Mouse (Mus musculus) megakaryocyte, embryonic 14.5 days (primary cell): ENCODE measurements around the gene Fibcd1.

ENCODE experiments used
- FLI1 ChIP-seq: IDR thresholded peaks from 2 replicates; pipeline ENCODE4 v1.6.1; 2012; ENCODE audit warnings: low read length, inconsistent platforms, mixed read lengths
- GATA1 ChIP-seq: IDR thresholded peaks from 3 replicates; pipeline ENCODE4 v1.6.1; 2012; ENCODE audit warnings: mixed read lengths, low read length, inconsistent platforms, borderline replicate concordance

- TF ChIP-seq FLI1 (no peak), GATA1 (no peak)
These were observed 17.9 kb downstream of the Fibcd1 start for GRCm38 (mm10) chr2:31827877-31828276.
